Mouse (Mus musculus): ENCODE measurements around the gene Atp2b2. TPM values are rescaled to one million over a fixed set of nuclear protein-coding genes. Genes with fewer than 3 reads are reported as not detected.

Gene Atp2b2
- polyA plus RNA-seq, 1 experiment: not detected

- Histone ChIP-seq H3K27ac (ENCODE audit: insufficient read depth, low read depth, low read length) (peak overlapping the region; percentile 86), H3K4me3 (ENCODE audit: insufficient read depth, low read length) (peak overlapping the region; percentile 40), H3K4me1 (ENCODE audit: control insufficient read depth, insufficient read depth, low read length) (peaks cover 48% of the 10 kb centered on the region)
- TF ChIP-seq POLR2A (IDR thresholded peaks at IDR 0.05; ENCODE audit: borderline replicate concordance, low read depth, low read length): no peak
Observed at GRCm38 (mm10) chr6:113695766-113696355, 346.6 kb downstream of the Atp2b2 start.

DNA sequence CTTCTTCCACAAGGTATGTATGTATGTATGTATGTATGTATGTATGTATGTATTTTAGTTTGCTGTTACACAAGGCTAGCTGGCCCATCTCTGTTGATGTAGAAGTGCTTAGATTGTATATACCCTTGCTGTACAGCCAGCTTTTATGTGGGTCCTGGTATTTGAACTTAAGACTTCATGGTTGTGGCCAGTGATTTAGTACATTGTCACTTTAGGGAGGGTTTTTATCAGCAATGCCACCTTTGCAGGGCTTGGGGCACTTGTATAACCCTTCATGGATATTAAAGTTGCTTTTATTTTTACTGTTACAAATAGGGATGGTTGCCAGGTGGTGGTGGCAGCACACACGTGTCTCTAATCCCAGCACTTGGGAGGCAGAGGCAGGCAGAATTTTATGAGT lies 347.2 kb downstream of the Atp2b2 start:
- no peak for TF ChIP-seq POLR2A (IDR thresholded peaks at IDR 0.05; ENCODE audit: borderline replicate concordance, low read depth, low read length)
- no peak for TF ChIP-seq CTCF (IDR thresholded peaks at IDR 0.05; ENCODE audit: low read depth, low read length)
- H3K27ac ChIP-seq (ENCODE audit: insufficient read depth, low read depth, low read length): peak overlapping the region; percentile 86; the same call in 1 of the 2 replicates
- peaks cover 51% of the 10 kb centered on the region for H3K4me1 ChIP-seq (ENCODE audit: control insufficient read depth, insufficient read depth, low read length)
- no peak overlapping the region for H3K4me3 ChIP-seq (ENCODE audit: insufficient read depth, low read length)

Other genes with a start within 250 kb of the Atp2b2 start
- gene Slc6a11, start 88.6 kb upstream of the Atp2b2 start, polyA plus RNA-seq (2012; ENCODE audit: insufficient read depth, insufficient read length, missing spikeins): not detected in 2 replicates
- gene Slc6a1, start 240.0 kb upstream of the Atp2b2 start, polyA plus RNA-seq (2012; ENCODE audit: insufficient read depth, insufficient read length, missing spikeins): 0.19 TPM in 1 of 2 replicates, not detected in the other

Measured in bone marrow macrophage, adult 2 months (primary cell).